Mouse (Mus musculus): ENCODE measurements around the gene Kif27.
A peak's percentile ranks its signal among the peaks of the same experiment; 100 is the strongest.

Gene Kif27

GRCm38 (mm10) chr13:58275599-58275998 is 83.3 kb downstream of the Kif27 start, which contains the start of gene Gkap1:
TSS of gene Gkap1 (minus strand) at chr13:58275699.
- no peak for DNase-seq

GRCm38 (mm10) chr13:58275076-58275475 is 83.8 kb downstream of the Kif27 start:
- no peak for DNase-seq

- DNase-seq, result peak; percentile 77
These were observed 84.5 kb downstream of the Kif27 start for GRCm38 (mm10) chr13:58274259-58274991.

GRCm38 (mm10) chr13:58273411-58274258 is 85.3 kb downstream of the Kif27 start:
- peak; percentile 47 for DNase-seq

GRCm38 (mm10) chr13:58266864-58267263 is 92.1 kb downstream of the Kif27 start:
- DNase-seq, result no peak

- no peak for DNase-seq
These were observed 95.4 kb downstream of the Kif27 start for GRCm38 (mm10) chr13:58263546-58263945.

- DNase-seq, result no peak
These were observed 97.2 kb downstream of the Kif27 start for GRCm38 (mm10) chr13:58261674-58262073.

GRCm38 (mm10) chr13:58253268-58253667 is 105.7 kb downstream of the Kif27 start:
- no peak for DNase-seq

- DNase-seq, result no peak
These were observed 110.0 kb downstream of the Kif27 start for GRCm38 (mm10) chr13:58248957-58249356.

Data from kidney, adult 18-20 months (tissue).